18 mouse cellular contexts compared by ENCODE assay signal in genomic region chr11:86364709-86365452, GRCm38 (mm10).
"Had no signal": no experiment of that assay in that cellular context is flagged by ENCODE, and none has a peak within 500 bp of the region (broad histone marks: within the 10 kb centered on the region; RNA-seq: fewer than 3 reads in every experiment).

No protein-coding gene starts in this region.

- H3K27me3 ChIP-seq: midbrain, embryonic 13.5 days; midbrain, embryonic 15.5 days; neural tube, embryonic 13.5 days; neural tube, embryonic 15.5 days had no signal

- H3K9ac ChIP-seq: liver, embryonic 12.5 days; liver, embryonic 14.5 days; lung, embryonic 14.5 days; midbrain, embryonic 13.5 days; midbrain, embryonic 15.5 days; neural tube, embryonic 13.5 days; neural tube, embryonic 15.5 days had no signal

- H3K36me3 ChIP-seq: liver, embryonic 12.5 days; midbrain, embryonic 10.5 days; midbrain, embryonic 13.5 days; midbrain, embryonic 15.5 days; neural tube, embryonic 13.5 days; neural tube, embryonic 15.5 days had no signal

- H3K4me1 ChIP-seq: liver, embryonic 12.5 days; midbrain, embryonic 10.5 days; midbrain, embryonic 13.5 days; midbrain, embryonic 15.5 days; neural tube, embryonic 13.5 days; neural tube, embryonic 15.5 days had no signal

- H3K9me3 ChIP-seq: liver, embryonic 12.5 days; midbrain, embryonic 10.5 days; midbrain, embryonic 13.5 days; midbrain, embryonic 15.5 days; neural tube, embryonic 13.5 days; neural tube, embryonic 15.5 days had no signal

- H3K4me3 ChIP-seq: liver, embryonic 12.5 days; midbrain, embryonic 10.5 days; midbrain, embryonic 13.5 days; midbrain, embryonic 15.5 days; myocyte; neural tube, embryonic 13.5 days; neural tube, embryonic 15.5 days had no signal

- DNase-seq: lung, adult 18-20 months; lung, embryonic 14.5 days; lung, postnatal 14 days; lung, postnatal 4 days; retina, postnatal 1 day; right cerebral cortex, adult 18-20 months; right cerebral cortex, postnatal 25 days; right cerebral cortex, postnatal 4 days; spleen, adult 18-20 months; thymus, adult 18-20 months had no signal

- ATAC-seq: liver, embryonic 12.5 days; midbrain, embryonic 13.5 days; midbrain, embryonic 15.5 days had no signal

- H3K4me2 ChIP-seq: liver, embryonic 12.5 days; lung, embryonic 14.5 days; midbrain, embryonic 13.5 days; midbrain, embryonic 15.5 days; neural tube, embryonic 13.5 days; neural tube, embryonic 15.5 days had no signal

- H3K27ac ChIP-seq: liver, embryonic 12.5 days; liver, embryonic 14.5 days; midbrain, embryonic 10.5 days; midbrain, embryonic 13.5 days; midbrain, embryonic 15.5 days; neural tube, embryonic 13.5 days; neural tube, embryonic 15.5 days had no signal
